8 mouse cellular contexts compared by ENCODE assay signal in genomic region chr7:139992406-139992805, GRCm38 (mm10). TPM values are rescaled to one million over a fixed set of nuclear protein-coding genes. Genes with fewer than 3 reads are reported as not detected.
A peak's percentile ranks its signal among the peaks of the same experiment; 100 is the strongest.
DNase-seq lines count a peak whose midpoint lies in the region; ATAC-seq lines count a peak whose summit lies in the region.

Gene Adam8, minus strand, starts transcription at chr7:139992562.

- H3K36me3 ChIP-seq in embryonic facial prominence, embryonic 10.5 days (replicated peaks), result peaks cover 41% of the 10 kb centered on the region
- peaks cover 26% of the 10 kb centered on the region for H3K36me3 ChIP-seq in liver, embryonic 12.5 days
- H3K36me3 ChIP-seq in stomach, embryonic 14.5 days (ENCODE audit: control insufficient read depth, insufficient read depth, low read length), result peaks cover 23% of the 10 kb centered on the region; the same call in 1 of the 2 replicates
- H3K36me3 ChIP-seq in midbrain, embryonic 14.5 days (ENCODE audit: control insufficient read depth, insufficient read depth, low read length), result peaks cover 25% of the 10 kb centered on the region
- H3K36me3 ChIP-seq in heart, embryonic 11.5 days (ENCODE audit: control insufficient read depth, insufficient read depth, low read length), result peaks cover 14% of the 10 kb centered on the region

- H3K27me3 ChIP-seq in embryonic facial prominence, embryonic 10.5 days (replicated peaks; ENCODE audit: low read depth, poor library complexity, severe bottlenecking), result no peaks in the 10 kb centered on the region
- H3K27me3 ChIP-seq in liver, embryonic 12.5 days (replicated peaks), result no peaks in the 10 kb centered on the region
- H3K27me3 ChIP-seq in stomach, embryonic 14.5 days (ENCODE audit: control insufficient read depth, insufficient read depth, low read length), result no peaks in the 10 kb centered on the region
- no peaks in the 10 kb centered on the region for H3K27me3 ChIP-seq in midbrain, embryonic 14.5 days (ENCODE audit: control insufficient read depth, insufficient read depth, low read length)
- H3K27me3 ChIP-seq in heart, embryonic 11.5 days (ENCODE audit: control insufficient read depth, insufficient read depth, low read length), result peaks cover 31% of the 10 kb centered on the region

- ATAC-seq in liver, embryonic 12.5 days, result peak; percentile 70
- ATAC-seq in stomach, embryonic 14.5 days (ENCODE audit: insufficient number of reproducible peaks, insufficient read depth, low FRiP score, low read depth), result peak; percentile 66
- ATAC-seq in midbrain, embryonic 14.5 days (ENCODE audit: low FRiP score, low TSS enrichment), result no peak
- ATAC-seq in heart, embryonic 11.5 days (replicated peaks; ENCODE audit: insufficient number of reproducible peaks, low FRiP score, low TSS enrichment), result no peak; the same call in 1 of the 2 replicates

- H3K4me2 ChIP-seq in liver, embryonic 12.5 days, result no peak within 1 kb of the TSS
- no peak within 1 kb of the TSS for H3K4me2 ChIP-seq in stomach, embryonic 14.5 days (replicated peaks; ENCODE audit: low read depth, low read length)
- H3K4me2 ChIP-seq in midbrain, embryonic 14.5 days (ENCODE audit: low read length), result no peak within 1 kb of the TSS
- no peak within 1 kb of the TSS for H3K4me2 ChIP-seq in heart, embryonic 11.5 days

- peak; percentile 42 to 54 for DNase-seq in spleen, postnatal 36 days (ENCODE audit: low spot score in 2 of 2)
- no peak for DNase-seq in spleen, adult 12 weeks (ENCODE audit: low spot score)
- DNase-seq in embryonic facial prominence, embryonic 10.5 days (ENCODE audit: low spot score), result peak; percentile 35
- DNase-seq in midbrain, embryonic 14.5 days, result no peak
- DNase-seq in layer of hippocampus, postnatal 14 days (ENCODE audit: low spot score in 2 of 2), result no peak

- no peak within 1 kb of the TSS for H3K9ac ChIP-seq in liver, embryonic 12.5 days
- H3K9ac ChIP-seq in stomach, embryonic 14.5 days (replicated peaks; ENCODE audit: low read depth, low read length), result no peak within 1 kb of the TSS
- H3K9ac ChIP-seq in midbrain, embryonic 14.5 days (replicated peaks; ENCODE audit: low read length), result no peak within 1 kb of the TSS
- H3K9ac ChIP-seq in heart, embryonic 11.5 days (ENCODE audit: low read depth, low read length), result no peak within 1 kb of the TSS

- 25% methylated on average over 7 of the region's 7 CpGs for WGBS in embryonic facial prominence, embryonic 10.5 days
- 23% methylated on average over 7 of the region's 7 CpGs for WGBS in liver, embryonic 12.5 days (ENCODE audit: insufficient replicate concordance)
- 24% methylated on average over 7 of the region's 7 CpGs for WGBS in stomach, embryonic 14.5 days
- 26% methylated on average over 7 of the region's 7 CpGs for WGBS in midbrain, embryonic 14.5 days
- 25% methylated on average over 7 of the region's 7 CpGs for WGBS in heart, embryonic 11.5 days (ENCODE audit: insufficient replicate concordance)

- H3K27ac ChIP-seq in embryonic facial prominence, embryonic 10.5 days (replicated peaks), result no peak within 1 kb of the TSS
- H3K27ac ChIP-seq in liver, embryonic 12.5 days, result no peak within 1 kb of the TSS
- H3K27ac ChIP-seq in stomach, embryonic 14.5 days (ENCODE audit: low read length), result no peak within 1 kb of the TSS
- no peak within 1 kb of the TSS for H3K27ac ChIP-seq in midbrain, embryonic 14.5 days (replicated peaks; ENCODE audit: low read depth, low read length)
- H3K27ac ChIP-seq in heart, embryonic 11.5 days (ENCODE audit: low read depth, low read length), result no peak within 1 kb of the TSS

- no peaks in the 10 kb centered on the region for H3K4me1 ChIP-seq in embryonic facial prominence, embryonic 10.5 days
- H3K4me1 ChIP-seq in liver, embryonic 12.5 days, result no peaks in the 10 kb centered on the region
- no peaks in the 10 kb centered on the region for H3K4me1 ChIP-seq in stomach, embryonic 14.5 days (ENCODE audit: control insufficient read depth, insufficient read depth, low read length)
- H3K4me1 ChIP-seq in midbrain, embryonic 14.5 days (ENCODE audit: control insufficient read depth, insufficient read depth, low read length), result no peaks in the 10 kb centered on the region
- H3K4me1 ChIP-seq in heart, embryonic 11.5 days (ENCODE audit: control insufficient read depth, insufficient read depth, low read length), result no peaks in the 10 kb centered on the region

- H3K4me3 ChIP-seq in embryonic facial prominence, embryonic 10.5 days, result no peak within 1 kb of the TSS
- H3K4me3 ChIP-seq in liver, embryonic 12.5 days, result no peak within 1 kb of the TSS
- H3K4me3 ChIP-seq in stomach, embryonic 14.5 days (ENCODE audit: low read depth, low read length), result no peak within 1 kb of the TSS
- H3K4me3 ChIP-seq in midbrain, embryonic 14.5 days (replicated peaks; ENCODE audit: low read depth, low read length), result no peak within 1 kb of the TSS
- H3K4me3 ChIP-seq in heart, embryonic 11.5 days (ENCODE audit: low read depth, low read length), result no peak within 1 kb of the TSS

- H3K9me3 ChIP-seq in embryonic facial prominence, embryonic 10.5 days, result no peaks in the 10 kb centered on the region
- no peaks in the 10 kb centered on the region for H3K9me3 ChIP-seq in liver, embryonic 12.5 days (replicated peaks)
- no peaks in the 10 kb centered on the region for H3K9me3 ChIP-seq in stomach, embryonic 14.5 days (ENCODE audit: control insufficient read depth, low read depth, low read length)
- no peaks in the 10 kb centered on the region for H3K9me3 ChIP-seq in midbrain, embryonic 14.5 days (ENCODE audit: control insufficient read depth, low read length)
- H3K9me3 ChIP-seq in heart, embryonic 11.5 days (replicated peaks; ENCODE audit: control insufficient read depth, low read length), result no peaks in the 10 kb centered on the region

RNA-seq across cellular contexts. Expression of gene Adam8, which starts in this region (rescaled TPM):
- 1.7 and 2.3 TPM in 2 replicates for polyA plus RNA-seq in embryonic facial prominence, embryonic 10.5 days (2016; fragmentation: Nextera tagmentation; extraction: Ambion mirVana)
- 0.61 and 0.83 TPM in 2 replicates for polyA plus RNA-seq in liver, embryonic 12.5 days (2016; fragmentation: Nextera tagmentation; extraction: Ambion mirVana)
- 2.4 and 2.8 TPM in 2 replicates for polyA plus RNA-seq in stomach, embryonic 14.5 days (2014; fragmentation: Nextera tagmentation; extraction: Ambion mirVana)
- polyA plus RNA-seq in midbrain, embryonic 14.5 days (2014; fragmentation: Nextera tagmentation; extraction: Ambion mirVana), result 2.8 and 3.6 TPM in 2 replicates
- total RNA-seq in layer of hippocampus, postnatal 14 days (2021), result 1 to 10 TPM; 1.5 to 1.9 TPM
- polyA plus RNA-seq in heart, embryonic 11.5 days (2014; fragmentation: Nextera tagmentation; extraction: Ambion mirVana), result 1.0 and 1.4 TPM in 2 replicates

Comparison
In these comparisons a context has a peak if more than half of its experiments do, and no peak if none do; other contexts are left out.
1. DNase-seq: peak in spleen, postnatal 36 days (2 of 2) and embryonic facial prominence, embryonic 10.5 days (single experiment); none in spleen, adult 12 weeks (single experiment), midbrain, embryonic 14.5 days (single experiment) and layer of hippocampus, postnatal 14 days (0 of 2).
2. Peak in ATAC-seq in liver, embryonic 12.5 days; RNA of the gene not detected or under 1 TPM.